Mouse (Mus musculus) brain, adult 2 months (tissue): ENCODE measurements at regions not wholly inside any gene's neighbourhood (a gene's known extent, or its start where the extent isn't known, plus 50 kb on each side); places are given as distances from the start of the nearest gene placed in this dataset.
A peak's percentile ranks its signal among the peaks of the same experiment; 100 is the strongest.

Experiments used
- DNase-seq: peaks from one replicate; pipeline ENCODE4 v3.0.0; 2011; ENCODE audit warnings: low read depth, low spot score

DNA sequence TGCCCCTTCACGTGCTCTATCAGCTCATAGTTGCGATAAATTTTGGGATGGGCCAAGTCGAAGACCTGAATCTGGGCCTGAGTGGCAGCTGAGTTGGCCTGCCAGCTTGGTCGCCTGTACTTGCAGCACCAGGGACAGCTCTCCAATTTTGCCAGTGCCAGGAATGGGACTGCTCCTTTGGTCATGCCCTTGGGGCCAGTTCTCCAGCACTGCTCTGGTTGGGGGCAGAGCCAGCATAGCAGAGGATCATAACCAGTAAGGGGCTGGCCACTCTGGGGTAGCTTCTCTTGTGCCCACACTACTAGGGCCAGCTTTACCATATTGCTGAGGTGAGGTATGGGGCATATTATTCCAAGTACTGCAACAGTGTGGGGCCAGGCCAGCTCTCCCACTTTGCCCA is 397.0 kb upstream of the Cadm2 start:
- no peak for DNase-seq

DNA sequence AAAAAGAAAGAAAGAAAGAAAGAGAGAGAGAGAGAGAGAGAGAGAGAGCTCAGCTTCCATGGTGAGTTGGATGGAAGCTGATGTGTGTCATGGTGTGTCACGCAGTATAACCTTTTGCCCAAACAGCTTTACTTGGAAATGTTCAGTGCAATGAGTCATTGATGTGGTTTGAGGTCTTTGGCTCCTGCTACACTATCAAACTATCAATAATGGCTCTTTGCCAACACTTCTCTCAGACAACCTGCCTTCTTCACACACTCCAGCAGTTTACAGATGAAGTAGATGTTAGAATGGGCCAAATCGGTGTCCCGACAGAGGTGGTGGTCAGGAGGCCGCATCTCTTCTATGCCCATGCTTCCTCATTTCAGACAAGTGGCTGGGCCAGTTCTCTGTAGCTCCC is 369.0 kb upstream of the Cadm2 start:
- no peak for DNase-seq

DNA sequence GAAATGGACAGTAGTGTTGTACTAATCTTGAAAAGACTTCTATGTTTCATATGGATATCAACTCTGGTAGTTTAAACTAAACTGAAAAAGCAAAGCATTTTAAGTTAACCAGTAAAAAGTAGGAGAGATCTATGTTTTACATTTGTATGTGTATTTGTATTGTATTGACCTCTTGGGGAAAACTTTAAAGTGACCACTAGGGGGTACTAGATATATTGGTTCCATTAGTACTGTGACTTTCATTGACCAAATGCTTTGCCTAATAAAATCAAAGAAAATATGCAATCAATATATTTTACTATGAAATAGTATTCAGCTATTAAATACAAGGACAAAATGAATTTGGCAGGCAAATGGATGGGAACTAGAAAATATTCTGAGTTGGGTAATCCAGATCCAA is 355.9 kb upstream of the Cadm2 start:
- DNase-seq = no peak

DNA sequence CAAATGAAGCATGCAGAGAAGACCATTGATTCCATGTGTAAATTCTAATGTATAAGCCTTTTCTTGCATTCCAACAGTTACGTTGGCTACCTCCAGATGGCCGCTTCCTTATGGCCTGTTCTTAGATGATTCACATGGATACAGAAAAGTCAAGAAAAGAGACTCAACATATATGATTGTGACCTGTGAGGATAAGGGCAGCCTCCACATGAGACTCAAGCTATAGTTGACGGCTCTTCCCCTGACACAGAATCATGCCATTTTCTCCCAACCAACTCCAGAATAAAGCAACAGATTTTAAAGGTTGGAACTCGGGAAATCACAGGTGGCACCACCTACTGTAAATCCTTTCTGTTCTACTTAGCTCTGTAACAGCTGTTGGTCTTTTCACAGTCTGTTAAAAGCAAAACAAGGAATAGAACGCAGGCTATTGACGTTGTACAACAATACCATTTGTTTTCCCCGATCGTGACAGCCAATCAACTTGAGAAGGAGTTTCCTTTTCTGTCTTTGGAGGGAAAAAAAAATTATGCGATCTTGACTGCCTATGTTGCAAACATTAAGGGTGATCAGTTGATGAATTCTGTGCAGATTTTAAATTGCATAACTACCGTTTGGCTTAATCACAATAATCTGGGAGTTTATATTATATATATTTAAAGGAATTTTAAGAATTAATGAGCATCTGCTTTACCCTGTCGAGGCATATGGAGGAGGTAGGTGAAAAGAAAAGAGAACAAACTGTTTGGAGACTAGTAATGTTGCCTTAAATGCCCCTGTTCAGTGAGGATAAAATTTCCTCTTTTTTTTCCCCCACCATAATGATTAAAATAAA is 347.8 kb upstream of the Cadm2 start:
- DNase-seq = peak; percentile 77

DNA sequence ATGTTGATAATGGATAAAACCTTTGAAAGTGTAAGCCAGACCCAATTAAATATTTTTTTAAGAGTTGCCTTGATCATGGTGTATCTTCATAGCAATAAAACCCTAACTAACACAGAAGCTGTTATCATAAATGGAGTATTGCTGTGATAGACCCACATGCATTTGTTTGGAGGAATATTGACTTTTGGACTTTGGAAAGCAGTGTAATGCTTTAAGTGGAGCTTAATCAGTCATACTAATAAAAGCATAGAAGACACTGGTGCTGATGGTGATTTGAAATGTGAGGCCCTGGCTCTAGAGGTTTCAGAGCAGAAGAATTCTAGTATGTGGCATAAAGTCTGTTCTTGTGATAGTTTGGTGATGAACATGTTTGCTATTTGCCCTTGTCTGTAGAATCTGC is 328.4 kb upstream of the Cadm2 start:
- DNase-seq = no peak

DNA sequence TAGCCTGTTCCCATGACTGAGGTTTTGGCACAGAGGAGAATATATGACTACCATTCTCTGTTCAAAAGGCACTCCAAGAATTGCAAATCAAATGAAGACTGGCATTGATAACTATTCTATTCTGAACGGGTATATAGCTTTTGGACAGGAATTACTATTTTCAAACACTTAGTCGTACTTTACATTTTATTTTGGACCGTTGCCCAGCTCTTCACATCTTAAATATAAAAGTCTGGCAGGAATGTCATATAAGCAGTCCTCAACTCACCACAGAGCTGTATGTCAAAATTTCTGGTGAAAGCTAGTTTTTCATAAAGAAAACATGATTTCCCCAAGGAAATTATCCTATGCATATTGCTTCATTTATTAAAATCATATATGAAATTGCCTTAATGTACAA is 323.7 kb upstream of the Cadm2 start:
- peak; percentile 4 for DNase-seq

DNA sequence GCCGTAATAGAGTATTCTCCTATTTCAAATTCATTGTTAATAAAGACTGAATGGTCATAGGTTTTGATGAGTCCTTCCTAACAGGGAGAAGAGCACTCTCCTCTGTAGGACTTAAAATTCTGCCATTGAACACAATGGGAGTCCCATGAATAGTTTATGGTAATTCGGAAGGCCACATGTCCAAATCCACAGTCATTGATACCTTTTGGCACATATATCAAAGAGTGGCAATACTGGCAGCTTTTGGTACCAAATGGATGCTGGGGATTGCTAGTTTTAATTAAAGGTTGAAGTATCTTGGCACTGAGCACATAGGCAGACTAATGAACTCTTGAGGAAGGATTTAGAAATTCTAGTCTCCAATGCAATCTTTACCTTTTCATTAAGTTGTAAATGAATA is 298.5 kb upstream of the Cadm2 start:
- no peak for DNase-seq

DNA sequence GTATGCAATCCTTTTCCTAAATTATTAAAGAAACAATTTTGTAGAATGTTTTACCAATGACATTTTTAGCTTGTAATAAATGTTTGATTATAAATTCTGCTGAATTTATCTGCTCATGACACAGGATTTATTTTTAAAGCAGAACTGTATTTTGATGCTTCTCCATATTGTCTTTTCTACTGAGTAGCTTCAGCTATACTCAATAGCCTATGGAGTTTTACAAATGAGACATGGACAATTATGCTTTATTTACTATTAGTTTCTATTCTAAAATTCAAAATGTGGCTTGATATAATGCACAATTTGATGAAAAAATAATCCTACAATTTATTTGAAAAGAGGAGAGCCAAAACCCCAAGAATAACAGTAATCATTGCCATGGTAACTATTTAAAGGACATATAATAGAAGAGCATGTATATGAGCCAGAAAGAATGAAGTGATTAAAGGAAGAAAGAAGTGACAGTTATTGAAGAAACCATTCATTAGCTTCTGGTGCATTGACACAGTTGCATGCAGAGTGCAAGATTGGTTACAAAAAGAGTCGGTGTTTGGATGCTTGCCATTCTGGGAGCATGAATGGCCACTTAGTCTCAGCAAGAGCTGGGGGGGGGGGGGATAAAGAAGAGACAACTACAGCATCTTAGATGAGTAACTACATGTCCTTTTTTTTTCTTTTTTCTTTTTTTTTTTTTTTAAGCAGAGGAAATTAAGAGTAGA is 250.8 kb upstream of the Cadm2 start:
- peak; percentile 57 for DNase-seq

DNA sequence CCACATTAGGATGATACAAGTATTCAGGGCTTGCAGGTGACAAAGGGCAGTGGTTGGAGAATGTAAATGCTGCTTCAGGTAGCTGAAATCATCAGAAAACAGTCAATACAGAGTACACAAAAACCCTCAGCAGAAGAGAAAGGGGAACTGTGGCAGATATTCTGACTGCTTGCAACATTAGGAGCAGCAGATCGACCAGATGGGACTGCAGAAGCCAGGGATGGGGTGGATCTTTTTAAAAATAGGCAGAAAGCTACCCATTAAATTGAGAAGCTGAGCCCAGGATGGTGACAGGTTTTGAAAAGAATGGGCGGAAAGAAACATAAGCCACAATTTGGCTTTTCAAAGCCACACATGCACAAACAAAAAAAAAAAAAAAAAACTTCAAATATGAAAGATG is 229.5 kb upstream of the Cadm2 start:
- peak; percentile 96 for DNase-seq

DNA sequence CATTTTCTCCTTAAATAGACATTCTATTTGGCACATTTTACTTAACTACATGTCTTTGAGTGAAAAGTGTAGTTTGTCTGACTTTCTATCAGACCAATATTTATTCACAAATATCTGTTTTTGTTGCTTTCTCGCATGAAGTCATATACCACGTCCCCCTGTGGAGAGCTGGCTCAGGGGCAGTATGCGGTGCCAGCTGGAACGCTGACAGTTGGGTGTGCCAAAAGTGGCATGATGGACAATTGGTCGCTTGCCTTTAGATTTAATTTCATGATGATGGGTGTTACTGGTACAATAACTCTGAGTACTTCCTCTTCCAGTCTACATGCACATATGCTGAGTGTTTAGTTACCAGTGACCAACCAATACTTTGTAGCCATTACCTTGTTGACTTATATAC is 223.8 kb upstream of the Cadm2 start:
- peak; percentile 92 for DNase-seq

DNA sequence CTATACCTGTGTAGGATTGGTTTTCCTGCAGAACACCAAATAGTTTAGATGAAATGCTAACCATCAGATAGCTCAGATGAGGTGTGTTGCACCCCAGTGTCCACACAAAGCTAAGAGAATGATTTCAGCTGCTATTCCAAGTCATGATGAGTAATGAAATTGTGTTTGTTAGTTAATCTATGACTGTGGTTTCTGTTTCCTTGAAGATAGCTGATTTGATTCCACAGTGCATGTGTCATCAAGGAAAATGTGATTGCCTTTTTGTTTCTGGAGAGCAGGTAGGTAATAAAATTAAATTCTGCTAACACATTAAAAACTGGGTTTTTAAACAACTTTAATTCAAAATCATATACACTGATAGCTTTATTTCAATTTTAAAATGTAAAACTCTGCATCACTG is 176.5 kb upstream of the Cadm2 start:
- no peak for DNase-seq

DNA sequence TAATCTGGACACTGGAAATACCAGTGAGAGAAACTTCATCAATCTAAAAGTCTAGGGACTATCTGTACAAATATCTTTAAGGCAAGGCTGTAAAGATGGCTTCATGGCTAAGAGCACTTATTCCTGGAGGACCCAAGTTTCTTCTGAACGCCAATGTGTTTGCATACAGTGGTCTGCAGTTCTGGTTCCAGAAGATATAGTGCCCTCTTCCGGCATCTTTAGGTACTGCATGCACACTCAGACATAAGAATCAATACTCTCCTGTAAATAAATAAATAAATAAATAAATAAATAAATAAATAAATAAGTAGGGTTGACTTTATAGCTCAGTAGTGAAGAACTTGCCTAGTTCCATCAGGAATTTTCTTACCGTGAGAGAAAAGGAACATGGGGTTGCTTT is 155.4 kb upstream of the Cadm2 start:
- peak; percentile 55 for DNase-seq

DNA sequence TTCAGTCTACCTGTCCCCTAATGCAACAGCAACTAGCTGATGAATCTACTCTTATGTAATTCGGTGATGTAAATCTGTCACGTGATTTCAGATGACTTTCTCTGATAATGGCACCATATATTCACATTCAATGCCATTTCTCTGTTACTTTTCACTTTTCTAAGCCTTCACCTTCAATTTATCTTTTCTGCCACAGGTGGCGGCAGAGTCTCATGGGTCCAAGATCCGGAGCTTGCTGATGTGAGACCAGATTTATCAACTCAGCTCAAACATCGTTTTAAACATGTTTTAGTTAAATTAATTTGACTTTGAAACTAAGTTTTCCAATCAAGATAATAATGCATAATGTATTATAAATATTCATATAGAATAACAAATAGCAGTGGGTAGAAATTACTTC is 148.4 kb upstream of the Cadm2 start:
- peak; percentile 45 for DNase-seq

DNA sequence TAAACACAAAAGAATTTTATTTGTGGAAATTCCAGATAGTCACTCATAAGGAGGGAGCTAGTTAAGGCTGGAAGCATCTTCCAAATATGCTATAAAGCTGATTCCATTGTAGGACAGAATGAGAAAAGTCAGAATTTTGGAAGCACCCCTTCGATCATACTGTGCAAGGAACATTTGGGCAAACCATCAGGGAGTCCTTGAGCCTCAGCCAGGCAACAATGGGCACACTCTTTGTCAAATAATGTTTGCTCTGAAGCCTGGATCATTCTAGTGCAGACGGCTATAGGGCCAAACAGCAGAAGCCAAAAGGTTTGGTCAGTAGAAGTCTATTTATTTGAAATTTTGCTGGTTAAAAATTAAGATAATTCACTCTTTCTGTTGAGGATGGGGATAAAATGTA is 114.7 kb upstream of the Cadm2 start:
- DNase-seq = peak; percentile 96

DNA sequence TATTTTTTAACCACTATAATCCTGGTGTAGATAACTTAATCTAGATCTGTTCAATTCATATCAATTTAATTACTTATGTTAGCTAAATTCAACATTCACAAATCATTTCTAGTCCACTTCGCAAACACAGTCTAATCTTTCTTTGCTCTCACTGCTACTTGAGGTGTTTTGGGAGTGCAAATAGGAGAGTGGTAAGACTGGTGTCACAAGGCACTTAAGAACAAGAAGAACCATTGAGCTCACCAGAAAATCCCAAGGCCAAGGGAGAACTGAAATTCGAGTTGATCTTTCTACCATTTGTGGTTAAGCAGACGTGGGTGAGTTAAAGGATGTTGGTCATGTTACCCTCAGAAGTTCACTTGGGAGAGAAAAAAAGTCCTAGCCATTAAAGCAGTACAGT is 77.9 kb upstream of the Cadm2 start:
- DNase-seq = no peak
